ENCODE assay signal across 8 mouse cellular contexts in the genomic region with DNA sequence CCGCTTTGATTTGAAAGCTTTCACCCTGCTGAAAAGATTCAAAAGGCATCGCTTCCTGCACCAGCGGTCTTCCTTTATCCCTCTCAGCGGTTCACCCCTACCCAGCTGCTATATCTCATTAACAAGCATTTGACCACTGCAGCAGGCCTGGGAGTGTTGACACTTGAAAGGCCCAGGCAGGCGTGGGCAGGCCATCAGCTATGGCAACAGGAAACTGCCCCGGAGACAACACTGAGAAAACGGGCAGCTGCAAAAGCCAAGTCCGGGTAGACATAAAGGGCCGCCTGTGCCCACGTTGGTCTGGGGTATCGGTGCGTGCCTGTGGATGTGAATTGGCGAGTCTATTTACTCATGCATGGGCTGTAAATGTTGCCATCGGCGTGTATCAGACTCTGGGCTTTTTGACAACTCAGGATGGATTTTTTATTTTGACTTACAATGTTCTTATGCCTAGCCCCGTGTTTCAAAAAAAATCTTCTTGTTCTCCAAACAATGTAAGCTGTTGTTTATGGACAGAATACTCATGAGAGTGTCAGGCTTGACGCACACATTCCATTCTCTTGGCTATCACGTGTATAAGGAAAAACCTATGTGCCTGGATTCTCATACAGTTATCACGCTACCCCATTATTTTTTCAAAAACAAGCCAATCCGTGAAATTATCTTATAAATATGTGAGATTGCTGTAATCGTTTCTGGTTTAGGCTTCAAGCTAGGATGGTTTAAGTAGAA.
A peak's percentile ranks its signal among the peaks of the same experiment; 100 is the strongest.
DNase-seq lines count a peak whose midpoint lies in the region; ATAC-seq and TF ChIP-seq lines count a peak whose summit lies in the region.

No protein-coding gene starts in this region.

- 0 out of 2 replicates have a peak overlapping the region, but pooled peaks have one; percentile 26 for H3K9ac ChIP-seq in liver, embryonic 11.5 days (ENCODE audit: low read depth, low read length)
- H3K9ac ChIP-seq in midbrain, embryonic 15.5 days = peak overlapping the region; percentile 3; the same call in 1 of the 2 replicates

- no peaks in the 10 kb centered on the region for H3K27me3 ChIP-seq in kidney, adult 2 months (replicated peaks; ENCODE audit: control insufficient read depth, insufficient read depth, low read length)
- H3K27me3 ChIP-seq in liver, embryonic 11.5 days (replicated peaks; ENCODE audit: control insufficient read depth, insufficient read depth, low read length) = peaks cover 2% of the 10 kb centered on the region; the same call in 1 of the 2 replicates
- no peaks in the 10 kb centered on the region; the same call in 1 of the 2 replicates for H3K27me3 ChIP-seq in midbrain, embryonic 15.5 days (replicated peaks)

- WGBS in kidney, adult 2 months = 28% methylated on average over 21 of the region's 21 CpGs
- WGBS in liver, embryonic 11.5 days = 17% methylated on average over 21 of the region's 21 CpGs
- WGBS in midbrain, embryonic 15.5 days = 5% methylated on average over 21 of the region's 21 CpGs

- TF ChIP-seq POLR2A in kidney, adult 2 months (IDR thresholded peaks at IDR 0.05; ENCODE audit: low read depth, low read length) = no peak

- 0 out of 2 replicates have a peak, but pooled peaks have one; percentile 15 for ATAC-seq in liver, embryonic 11.5 days (replicated peaks; ENCODE audit: low FRiP score)
- peak; percentile 92 for ATAC-seq in midbrain, embryonic 15.5 days (replicated peaks)

- H3K9me3 ChIP-seq in liver, embryonic 11.5 days (ENCODE audit: control insufficient read depth, low read length) = no peaks in the 10 kb centered on the region
- H3K9me3 ChIP-seq in midbrain, embryonic 15.5 days = no peaks in the 10 kb centered on the region

- no peak overlapping the region for H3K27ac ChIP-seq in kidney, adult 2 months (ENCODE audit: insufficient read depth, low read depth, low read length)
- no peak overlapping the region for H3K27ac ChIP-seq in liver, embryonic 11.5 days (ENCODE audit: low read depth, low read length)
- H3K27ac ChIP-seq in midbrain, embryonic 15.5 days = peak overlapping the region; percentile 67

- TF ChIP-seq CTCF in kidney, adult 2 months (conservative IDR thresholded peaks at IDR 0.05; ENCODE audit: insufficient read depth, insufficient read length, low read depth, low read length) = no peak

- H3K36me3 ChIP-seq in kidney, adult 2 months (ENCODE audit: control insufficient read depth, insufficient read depth, low read length) = no peaks in the 10 kb centered on the region
- no peaks in the 10 kb centered on the region for H3K36me3 ChIP-seq in liver, embryonic 11.5 days (ENCODE audit: control insufficient read depth, insufficient read depth, low read length)
- H3K36me3 ChIP-seq in midbrain, embryonic 15.5 days (replicated peaks) = no peaks in the 10 kb centered on the region

- DNase-seq in left cerebral cortex, adult 8-10 months (ENCODE audit: low spot score in 2 of 2) = peak; percentile 42 to 47
- no peak for DNase-seq in left cerebral cortex, adult 11 months (ENCODE audit: low spot score)
- DNase-seq in embryo, embryonic 10 days (ENCODE audit: low spot score) = peak; percentile 90
- peak; percentile 40 to 41 for DNase-seq in heart, adult 9 months (ENCODE audit: low spot score in 2 of 2)
- DNase-seq in kidney, adult 2 months = peak; percentile 39
- DNase-seq in liver, embryonic 11.5 days (ENCODE audit: low spot score) = peak; percentile 53
- peak; percentile 10 for DNase-seq in testis, postnatal 14 days (ENCODE audit: low spot score)

- H3K4me1 ChIP-seq in kidney, adult 2 months (ENCODE audit: control insufficient read depth, insufficient read depth, low read length) = 0 out of 2 replicates have a peak, but pooled peaks cover 4% of the 10 kb centered on the region
- H3K4me1 ChIP-seq in liver, embryonic 11.5 days (replicated peaks; ENCODE audit: control insufficient read depth, insufficient read depth, low read length) = no peaks in the 10 kb centered on the region
- H3K4me1 ChIP-seq in midbrain, embryonic 15.5 days = peaks cover 22% of the 10 kb centered on the region

- H3K4me3 ChIP-seq in kidney, adult 2 months (ENCODE audit: insufficient read depth, low read depth, low read length) = 0 out of 2 replicates have a peak overlapping the region, but pooled peaks have one; percentile 7
- H3K4me3 ChIP-seq in liver, embryonic 11.5 days (ENCODE audit: low read depth, low read length) = peak overlapping the region; percentile 36
- peak overlapping the region; percentile 20 for H3K4me3 ChIP-seq in midbrain, embryonic 15.5 days

- peak overlapping the region; percentile 56 for H3K4me2 ChIP-seq in liver, embryonic 11.5 days
- H3K4me2 ChIP-seq in midbrain, embryonic 15.5 days = peak overlapping the region; percentile 43
